Mouse (Mus musculus): Measurements from ENCODE around the gene Espn. TPM values are rescaled to one million over a fixed set of nuclear protein-coding genes. Genes with fewer than 3 reads are reported as not detected.

Gene Espn
- polyA plus RNA-seq, 1 experiment from 2014 or later = 1.6 TPM

GRCm38 (mm10) chr4:152088556-152089120 lies 63.5 kb downstream of the Espn start:
- Histone ChIP-seq H3K27me3 (ENCODE audit: control insufficient read depth, insufficient read depth, low read length) (no peaks in the 10 kb centered on the region; the same call in 1 of the 2 replicates), H3K4me3 (ENCODE audit: low read depth, low read length) (no peak overlapping the region), H3K27ac (replicated peaks; ENCODE audit: low read depth, low read length) (no peak overlapping the region), H3K4me2 (ENCODE audit: low read depth, severe bottlenecking) (no peak overlapping the region), H3K4me1 (ENCODE audit: control insufficient read depth, insufficient read depth, low read length) (peaks cover 7% of the 10 kb centered on the region; the same call in 1 of the 2 replicates), H3K9me3 (ENCODE audit: control insufficient read depth, low read length) (0 out of 2 replicates have a peak, but pooled peaks cover 2% of the 10 kb centered on the region), H3K9ac (ENCODE audit: low read length) (peak overlapping the region; percentile 9; the same call in 1 of the 2 replicates), H3K36me3 (ENCODE audit: control insufficient read depth, insufficient read depth, low read length) (no peaks in the 10 kb centered on the region)
- WGBS = 47% methylated on average over 8 of the region's 8 CpGs
- no peak for DNase-seq (ENCODE audit: low spot score)
- ATAC-seq (ENCODE audit: insufficient number of reproducible peaks, low FRiP score, low TSS enrichment, low read depth) = no peak

- WGBS = 51% methylated on average over 4 of the region's 4 CpGs
Measured at GRCm38 (mm10) chr4:152088133-152088532, 64.0 kb downstream of the Espn start.

GRCm38 (mm10) chr4:152087211-152088081 lies 64.7 kb downstream of the Espn start:
- Histone ChIP-seq H3K27ac (replicated peaks; ENCODE audit: low read depth, low read length) (peak overlapping the region; percentile 14; the same call in 1 of the 2 replicates), H3K27me3 (ENCODE audit: control insufficient read depth, insufficient read depth, low read length) (no peaks in the 10 kb centered on the region; the same call in 1 of the 2 replicates), H3K9me3 (ENCODE audit: control insufficient read depth, low read length) (0 out of 2 replicates have a peak, but pooled peaks cover 2% of the 10 kb centered on the region), H3K4me1 (ENCODE audit: control insufficient read depth, insufficient read depth, low read length) (peaks cover 7% of the 10 kb centered on the region; the same call in 1 of the 2 replicates), H3K9ac (ENCODE audit: low read length) (peak overlapping the region; percentile 85), H3K4me2 (ENCODE audit: low read depth, severe bottlenecking) (peak overlapping the region; percentile 93), H3K36me3 (ENCODE audit: control insufficient read depth, insufficient read depth, low read length) (no peaks in the 10 kb centered on the region), H3K4me3 (ENCODE audit: low read depth, low read length) (peak overlapping the region; percentile 84)
- 7% methylated on average over 12 of the region's 12 CpGs for WGBS
- ATAC-seq (ENCODE audit: insufficient number of reproducible peaks, low FRiP score, low TSS enrichment, low read depth) = 0 out of 2 replicates have a peak, but pooled peaks have one; percentile 8
- DNase-seq (ENCODE audit: low spot score) = peak; percentile 44

More at GRCm38 (mm10) chr4:152088133-152088532, 64.0 kb downstream of the Espn start:
- peak overlapping the region; percentile 9; the same call in 1 of the 2 replicates for H3K9ac ChIP-seq (ENCODE audit: low read length)
- ATAC-seq (ENCODE audit: insufficient number of reproducible peaks, low FRiP score, low TSS enrichment, low read depth) = no peak
- no peaks in the 10 kb centered on the region; the same call in 1 of the 2 replicates for H3K27me3 ChIP-seq (ENCODE audit: control insufficient read depth, insufficient read depth, low read length)
- 0 out of 2 replicates have a peak, but pooled peaks cover 2% of the 10 kb centered on the region for H3K9me3 ChIP-seq (ENCODE audit: control insufficient read depth, low read length)
- H3K4me3 ChIP-seq (ENCODE audit: low read depth, low read length) = no peak overlapping the region
- peaks cover 7% of the 10 kb centered on the region; the same call in 1 of the 2 replicates for H3K4me1 ChIP-seq (ENCODE audit: control insufficient read depth, insufficient read depth, low read length)
- H3K27ac ChIP-seq (replicated peaks; ENCODE audit: low read depth, low read length) = no peak overlapping the region
- peak overlapping the region; percentile 93; the same call in 1 of the 2 replicates for H3K4me2 ChIP-seq (ENCODE audit: low read depth, severe bottlenecking)
- DNase-seq (ENCODE audit: low spot score) = no peak
- H3K36me3 ChIP-seq (ENCODE audit: control insufficient read depth, insufficient read depth, low read length) = no peaks in the 10 kb centered on the region

- peak overlapping the region; percentile 93 for H3K4me2 ChIP-seq (ENCODE audit: low read depth, severe bottlenecking)
- H3K9me3 ChIP-seq (ENCODE audit: control insufficient read depth, low read length) = 0 out of 2 replicates have a peak, but pooled peaks cover 2% of the 10 kb centered on the region
- DNase-seq (ENCODE audit: low spot score) (peak; percentile 75), ATAC-seq (ENCODE audit: insufficient number of reproducible peaks, low FRiP score, low TSS enrichment, low read depth) (peak; percentile 78)
- peak overlapping the region; percentile 85 for H3K9ac ChIP-seq (ENCODE audit: low read length)
- H3K27ac ChIP-seq (replicated peaks; ENCODE audit: low read depth, low read length) = peak overlapping the region; percentile 14; the same call in 1 of the 2 replicates
- H3K4me1 ChIP-seq (ENCODE audit: control insufficient read depth, insufficient read depth, low read length) = peaks cover 7% of the 10 kb centered on the region; the same call in 1 of the 2 replicates
- no peaks in the 10 kb centered on the region for H3K36me3 ChIP-seq (ENCODE audit: control insufficient read depth, insufficient read depth, low read length)
- H3K4me3 ChIP-seq (ENCODE audit: low read depth, low read length) = peak overlapping the region; percentile 84
- H3K27me3 ChIP-seq (ENCODE audit: control insufficient read depth, insufficient read depth, low read length) = no peaks in the 10 kb centered on the region; the same call in 1 of the 2 replicates
- under 1% methylated on average over 70 of the region's 92 CpGs for WGBS
Measured at GRCm38 (mm10) chr4:152086505-152087210, 65.5 kb downstream of the Espn start.

GRCm38 (mm10) chr4:152084616-152085015 lies 67.6 kb downstream of the Espn start:
- DNase-seq (ENCODE audit: low spot score) (no peak), ATAC-seq (ENCODE audit: insufficient number of reproducible peaks, low FRiP score, low TSS enrichment, low read depth) (no peak)
- Histone ChIP-seq H3K27ac (replicated peaks; ENCODE audit: low read depth, low read length) (no peak overlapping the region), H3K4me1 (ENCODE audit: control insufficient read depth, insufficient read depth, low read length) (peaks cover 7% of the 10 kb centered on the region; the same call in 1 of the 2 replicates), H3K36me3 (ENCODE audit: control insufficient read depth, insufficient read depth, low read length) (no peaks in the 10 kb centered on the region), H3K27me3 (ENCODE audit: control insufficient read depth, insufficient read depth, low read length) (no peaks in the 10 kb centered on the region; the same call in 1 of the 2 replicates), H3K9ac (ENCODE audit: low read length) (no peak overlapping the region), H3K9me3 (ENCODE audit: control insufficient read depth, low read length) (0 out of 2 replicates have a peak, but pooled peaks cover 2% of the 10 kb centered on the region), H3K4me2 (ENCODE audit: low read depth, severe bottlenecking) (no peak overlapping the region), H3K4me3 (ENCODE audit: low read depth, low read length) (no peak overlapping the region)
- WGBS = 87% methylated on average over 7 of the region's 7 CpGs

- ATAC-seq (ENCODE audit: insufficient number of reproducible peaks, low FRiP score, low TSS enrichment, low read depth) = no peak
- Histone ChIP-seq H3K36me3 (ENCODE audit: control insufficient read depth, insufficient read depth, low read length) (no peaks in the 10 kb centered on the region), H3K4me3 (ENCODE audit: low read depth, low read length) (no peak overlapping the region), H3K27ac (replicated peaks; ENCODE audit: low read depth, low read length) (no peak overlapping the region), H3K27me3 (ENCODE audit: control insufficient read depth, insufficient read depth, low read length) (no peaks in the 10 kb centered on the region; the same call in 1 of the 2 replicates), H3K4me2 (ENCODE audit: low read depth, severe bottlenecking) (no peak overlapping the region), H3K9ac (ENCODE audit: low read length) (no peak overlapping the region), H3K9me3 (ENCODE audit: control insufficient read depth, low read length) (0 out of 2 replicates have a peak, but pooled peaks cover 2% of the 10 kb centered on the region), H3K4me1 (ENCODE audit: control insufficient read depth, insufficient read depth, low read length) (peaks cover 7% of the 10 kb centered on the region; the same call in 1 of the 2 replicates)
- WGBS = 73% methylated on average over 7 of the region's 7 CpGs
- no peak for DNase-seq (ENCODE audit: low spot score)
Measured at GRCm38 (mm10) chr4:152083611-152084220, 68.5 kb downstream of the Espn start.

GRCm38 (mm10) chr4:152079931-152080330 lies 72.2 kb downstream of the Espn start:
- Histone ChIP-seq H3K27me3 (ENCODE audit: control insufficient read depth, insufficient read depth, low read length) (no peaks in the 10 kb centered on the region), H3K4me3 (ENCODE audit: low read depth, low read length) (no peak overlapping the region), H3K4me2 (ENCODE audit: low read depth, severe bottlenecking) (no peak overlapping the region), H3K27ac (replicated peaks; ENCODE audit: low read depth, low read length) (no peak overlapping the region), H3K36me3 (ENCODE audit: control insufficient read depth, insufficient read depth, low read length) (no peaks in the 10 kb centered on the region), H3K9ac (ENCODE audit: low read length) (no peak overlapping the region), H3K4me1 (ENCODE audit: control insufficient read depth, insufficient read depth, low read length) (0 out of 2 replicates have a peak, but pooled peaks cover 4% of the 10 kb centered on the region), H3K9me3 (ENCODE audit: control insufficient read depth, low read length) (no peaks in the 10 kb centered on the region)
- DNase-seq (ENCODE audit: low spot score) (no peak), ATAC-seq (ENCODE audit: insufficient number of reproducible peaks, low FRiP score, low TSS enrichment, low read depth) (no peak)
- WGBS = 77% methylated on average over 7 of the region's 7 CpGs

Measured in limb, embryonic 11.5 days (tissue).